Mouse (Mus musculus): ENCODE measurements around the gene Shisal2b. TPM values are rescaled to one million over a fixed set of nuclear protein-coding genes. Genes with fewer than 3 reads are reported as not detected.

Gene Shisal2b
- polyA plus RNA-seq, 1 experiment from 2014 or later = 0.37 TPM

- Histone ChIP-seq H3K27me3 (ENCODE audit: control insufficient read depth, insufficient read depth, low read length) (no peaks in the 10 kb centered on the region), H3K9ac (ENCODE audit: low read length) (no peak overlapping the region), H3K4me2 (no peak overlapping the region), H3K36me3 (ENCODE audit: control insufficient read depth, insufficient read depth, low read length) (no peaks in the 10 kb centered on the region; the same call in 1 of the 2 replicates), H3K27ac (ENCODE audit: low read depth, low read length) (no peak overlapping the region), H3K9me3 (ENCODE audit: control insufficient read depth, low read length) (no peaks in the 10 kb centered on the region), H3K4me3 (ENCODE audit: low read depth, low read length) (no peak overlapping the region), H3K4me1 (ENCODE audit: control insufficient read depth, insufficient read depth, low read length) (peaks cover 11% of the 10 kb centered on the region)
- peak; percentile 46 for ATAC-seq (ENCODE audit: low FRiP score)
- DNase-seq (ENCODE audit: low spot score, missing footprints) = no peak
- 32% methylated on average over 7 of the region's 8 CpGs for whole genome bisulfite sequencing
These were observed 41.3 kb downstream of the Shisal2b start for GRCm38 (mm10) chr13:104822411-104822838.

GRCm38 (mm10) chr13:104821908-104822307, 41.8 kb downstream of the Shisal2b start:
- Histone ChIP-seq H3K9ac (ENCODE audit: low read length) (no peak overlapping the region), H3K4me3 (ENCODE audit: low read depth, low read length) (no peak overlapping the region), H3K27me3 (ENCODE audit: control insufficient read depth, insufficient read depth, low read length) (no peaks in the 10 kb centered on the region), H3K27ac (ENCODE audit: low read depth, low read length) (no peak overlapping the region), H3K36me3 (ENCODE audit: control insufficient read depth, insufficient read depth, low read length) (no peaks in the 10 kb centered on the region), H3K9me3 (ENCODE audit: control insufficient read depth, low read length) (no peaks in the 10 kb centered on the region), H3K4me1 (ENCODE audit: control insufficient read depth, insufficient read depth, low read length) (peaks cover 11% of the 10 kb centered on the region), H3K4me2 (no peak overlapping the region)
- ATAC-seq (ENCODE audit: low FRiP score) (no peak), DNase-seq (ENCODE audit: low spot score, missing footprints) (no peak)
- 83% methylated on average over 1 of the region's 1 CpGs for WGBS

- H3K9ac ChIP-seq (ENCODE audit: low read length) = no peak overlapping the region
- H3K27me3 ChIP-seq (ENCODE audit: control insufficient read depth, insufficient read depth, low read length) = no peaks in the 10 kb centered on the region
- H3K4me3 ChIP-seq (ENCODE audit: low read depth, low read length) = no peak overlapping the region
- H3K9me3 ChIP-seq (ENCODE audit: control insufficient read depth, low read length) = no peaks in the 10 kb centered on the region
- peaks cover 11% of the 10 kb centered on the region for H3K4me1 ChIP-seq (ENCODE audit: control insufficient read depth, insufficient read depth, low read length)
- no peak overlapping the region for H3K4me2 ChIP-seq
- H3K36me3 ChIP-seq (ENCODE audit: control insufficient read depth, insufficient read depth, low read length) = no peaks in the 10 kb centered on the region
- no peak overlapping the region for H3K27ac ChIP-seq (ENCODE audit: low read depth, low read length)
- DNase-seq (ENCODE audit: low spot score, missing footprints) (no peak), ATAC-seq (ENCODE audit: low FRiP score) (no peak)
These were observed 42.5 kb downstream of the Shisal2b start for GRCm38 (mm10) chr13:104821192-104821591.

GRCm38 (mm10) chr13:104817696-104818095, 46.0 kb downstream of the Shisal2b start:
- 57% methylated on average over 12 of the region's 12 CpGs for WGBS
- Histone ChIP-seq H3K27me3 (ENCODE audit: control insufficient read depth, insufficient read depth, low read length) (no peaks in the 10 kb centered on the region), H3K4me1 (ENCODE audit: control insufficient read depth, insufficient read depth, low read length) (peaks cover 18% of the 10 kb centered on the region), H3K27ac (ENCODE audit: low read depth, low read length) (no peak overlapping the region), H3K4me3 (ENCODE audit: low read depth, low read length) (peak overlapping the region; percentile 74), H3K4me2 (peak overlapping the region; percentile 69), H3K9ac (ENCODE audit: low read length) (peak overlapping the region; percentile 91), H3K36me3 (ENCODE audit: control insufficient read depth, insufficient read depth, low read length) (no peaks in the 10 kb centered on the region), H3K9me3 (ENCODE audit: control insufficient read depth, low read length) (no peaks in the 10 kb centered on the region)
- ATAC-seq (ENCODE audit: low FRiP score) = no peak
- DNase-seq (ENCODE audit: low spot score, missing footprints) = no peak

- no peaks in the 10 kb centered on the region for H3K9me3 ChIP-seq (ENCODE audit: control insufficient read depth, low read length)
- under 1% methylated on average over 50 of the region's 50 CpGs for WGBS
- H3K4me3 ChIP-seq (ENCODE audit: low read depth, low read length) = peak within 1 kb of the TSS; percentile 74
- peaks cover 16% of the 10 kb centered on the region for H3K4me1 ChIP-seq (ENCODE audit: control insufficient read depth, insufficient read depth, low read length)
- H3K4me2 ChIP-seq = peak within 1 kb of the TSS; percentile 69
- no peaks in the 10 kb centered on the region for H3K27me3 ChIP-seq (ENCODE audit: control insufficient read depth, insufficient read depth, low read length)
- ATAC-seq (ENCODE audit: low FRiP score) = peak; percentile 96
- peak; percentile 99 for DNase-seq (ENCODE audit: low spot score, missing footprints)
- peak within 1 kb of the TSS; percentile 57; the same call in 1 of the 2 replicates for H3K27ac ChIP-seq (ENCODE audit: low read depth, low read length)
- peak within 1 kb of the TSS; percentile 91 for H3K9ac ChIP-seq (ENCODE audit: low read length)
- H3K36me3 ChIP-seq (ENCODE audit: control insufficient read depth, insufficient read depth, low read length) = no peaks in the 10 kb centered on the region
These were observed 46.8 kb downstream of the Shisal2b start, which contains the start of gene Cwc27 for GRCm38 (mm10) chr13:104816635-104817571. Gene Cwc27, minus strand, starts transcription at chr13:104817142.

GRCm38 (mm10) chr13:104816270-104816634, 47.4 kb downstream of the Shisal2b start:
- H3K9ac ChIP-seq (ENCODE audit: low read length) = peak overlapping the region; percentile 91
- DNase-seq (ENCODE audit: low spot score, missing footprints) (no peak), ATAC-seq (ENCODE audit: low FRiP score) (no peak)
- H3K4me3 ChIP-seq (ENCODE audit: low read depth, low read length) = peak overlapping the region; percentile 74
- 9% methylated on average over 8 of the region's 8 CpGs for whole genome bisulfite sequencing
- H3K36me3 ChIP-seq (ENCODE audit: control insufficient read depth, insufficient read depth, low read length) = no peaks in the 10 kb centered on the region
- peaks cover 16% of the 10 kb centered on the region for H3K4me1 ChIP-seq (ENCODE audit: control insufficient read depth, insufficient read depth, low read length)
- H3K27me3 ChIP-seq (ENCODE audit: control insufficient read depth, insufficient read depth, low read length) = no peaks in the 10 kb centered on the region
- peak overlapping the region; percentile 69 for H3K4me2 ChIP-seq
- no peaks in the 10 kb centered on the region for H3K9me3 ChIP-seq (ENCODE audit: control insufficient read depth, low read length)
- no peak overlapping the region for H3K27ac ChIP-seq (ENCODE audit: low read depth, low read length)

GRCm38 (mm10) chr13:104805681-104806080, 58.0 kb downstream of the Shisal2b start:
- no peak overlapping the region for H3K9ac ChIP-seq (ENCODE audit: low read length)
- no peak for ATAC-seq (ENCODE audit: low FRiP score)
- H3K4me2 ChIP-seq = no peak overlapping the region
- H3K27ac ChIP-seq (ENCODE audit: low read depth, low read length) = no peak overlapping the region
- no peaks in the 10 kb centered on the region for H3K27me3 ChIP-seq (ENCODE audit: control insufficient read depth, insufficient read depth, low read length)
- DNase-seq (ENCODE audit: low spot score, missing footprints) = peak; percentile 89
- H3K4me3 ChIP-seq (ENCODE audit: low read depth, low read length) = no peak overlapping the region
- H3K4me1 ChIP-seq (ENCODE audit: control insufficient read depth, insufficient read depth, low read length) = no peaks in the 10 kb centered on the region
- H3K36me3 ChIP-seq (ENCODE audit: control insufficient read depth, insufficient read depth, low read length) = no peaks in the 10 kb centered on the region
- 64% methylated on average over 3 of the region's 3 CpGs for WGBS
- no peaks in the 10 kb centered on the region for H3K9me3 ChIP-seq (ENCODE audit: control insufficient read depth, low read length)

- DNase-seq (ENCODE audit: low spot score, missing footprints) (no peak), ATAC-seq (ENCODE audit: low FRiP score) (no peak)
- no peak overlapping the region for H3K4me2 ChIP-seq
- no peak overlapping the region for H3K4me3 ChIP-seq (ENCODE audit: low read depth, low read length)
- H3K4me1 ChIP-seq (ENCODE audit: control insufficient read depth, insufficient read depth, low read length) = no peaks in the 10 kb centered on the region
- no peaks in the 10 kb centered on the region for H3K27me3 ChIP-seq (ENCODE audit: control insufficient read depth, insufficient read depth, low read length)
- H3K9me3 ChIP-seq (ENCODE audit: control insufficient read depth, low read length) = no peaks in the 10 kb centered on the region
- H3K36me3 ChIP-seq (ENCODE audit: control insufficient read depth, insufficient read depth, low read length) = peaks cover 2% of the 10 kb centered on the region; the same call in 1 of the 2 replicates
- no peak overlapping the region for H3K9ac ChIP-seq (ENCODE audit: low read length)
- H3K27ac ChIP-seq (ENCODE audit: low read depth, low read length) = no peak overlapping the region
- WGBS = 91% methylated on average over 7 of the region's 7 CpGs
These were observed 64.0 kb downstream of the Shisal2b start for GRCm38 (mm10) chr13:104799566-104800182.

- Histone ChIP-seq H3K36me3 (ENCODE audit: control insufficient read depth, insufficient read depth, low read length) (peaks cover 2% of the 10 kb centered on the region; the same call in 1 of the 2 replicates), H3K9me3 (ENCODE audit: control insufficient read depth, low read length) (no peaks in the 10 kb centered on the region), H3K4me3 (ENCODE audit: low read depth, low read length) (no peak overlapping the region), H3K27ac (ENCODE audit: low read depth, low read length) (no peak overlapping the region), H3K27me3 (ENCODE audit: control insufficient read depth, insufficient read depth, low read length) (no peaks in the 10 kb centered on the region), H3K4me2 (no peak overlapping the region), H3K9ac (ENCODE audit: low read length) (no peak overlapping the region), H3K4me1 (ENCODE audit: control insufficient read depth, insufficient read depth, low read length) (no peaks in the 10 kb centered on the region)
- ATAC-seq (ENCODE audit: low FRiP score) (no peak), DNase-seq (ENCODE audit: low spot score, missing footprints) (no peak)
- 94% methylated on average over 8 of the region's 8 CpGs for WGBS
These were observed 64.6 kb downstream of the Shisal2b start for GRCm38 (mm10) chr13:104799067-104799466.

All from midbrain, embryonic 11.5 days (tissue).